Mouse (Mus musculus) embryonic facial prominence, embryonic 11.5 days (tissue): ENCODE data around the gene Map3k14. TPM values are rescaled to one million over a fixed set of nuclear protein-coding genes. Genes with fewer than 3 reads are reported as not detected.

Experiments used
- ATAC-seq: fragments of 200-750 bp; cut with Nextera tagmentation; replicated peaks from 2 replicates; pipeline ENCODE4 v1.8.0; 2017; ENCODE audit warnings: low read depth; ENCODE audit not compliant: insufficient number of reproducible peaks, low FRiP score, low TSS enrichment
- DNase-seq: peaks from one replicate; pipeline ENCODE4 v3.0.0-alpha.2; 2015; ENCODE audit warnings: low spot score
- H3K27ac ChIP-seq: fragments of 300-500 bp; sonication (generic); replicated peaks from 2 replicates; pipeline ENCODE4 v1.5.1; 2014; ENCODE audit warnings: mild to moderate bottlenecking, low read depth, low read length, control low read depth
- H3K27me3 ChIP-seq: fragments of 300-500 bp; sonication (generic); 2 replicates; pipeline ENCODE4 v1.6.1; 2014; ENCODE audit warnings: mild to moderate bottlenecking, low read length, moderate library complexity, mixed read lengths; ENCODE audit not compliant: control insufficient read depth, insufficient read depth
- H3K36me3 ChIP-seq: fragments of 300-500 bp; sonication (generic); replicated peaks from 2 replicates; pipeline ENCODE4 v1.6.1; 2014; ENCODE audit warnings: low read depth, mild to moderate bottlenecking, low read length, moderate library complexity, mixed read lengths; ENCODE audit not compliant: control insufficient read depth, insufficient read depth
- H3K4me1 ChIP-seq: fragments of 300-500 bp; sonication (generic); 2 replicates; pipeline ENCODE4 v1.6.1; 2014; ENCODE audit warnings: low read length, mixed read lengths; ENCODE audit not compliant: control insufficient read depth, insufficient read depth
- H3K4me2 ChIP-seq: fragments of 300-500 bp; sonication (generic); 2 replicates; pipeline ENCODE4 v1.6.1; 2014; ENCODE audit warnings: low read depth, mild to moderate bottlenecking, control low read depth, low read length, moderate library complexity
- H3K4me3 ChIP-seq: fragments of 300-500 bp; sonication (generic); 2 replicates; pipeline ENCODE4 v1.5.1; 2014; ENCODE audit warnings: low read depth, low read length, control low read depth
- H3K9ac ChIP-seq: fragments of 300-500 bp; sonication (generic); replicated peaks from 2 replicates; pipeline ENCODE4 v1.6.1; 2014; ENCODE audit warnings: mild to moderate bottlenecking, control low read depth, low read length
- H3K9me3 ChIP-seq: fragments of 300-500 bp; sonication (generic); replicated peaks from 2 replicates; pipeline ENCODE4 v1.6.1; 2016; ENCODE audit warnings: mild to moderate bottlenecking, low read length, inconsistent platforms, mixed read lengths; ENCODE audit not compliant: control insufficient read depth
- whole genome bisulfite sequencing: fragments of 180-500 bp; shearing (Covaris S2); extraction: QIAGEN DNeasy Blood & Tissue Kit; methylation state at CpG from one replicate; pipeline ENCODE4 v1.1.7; 2014; 5-methylcytosine and 5-hydroxymethylcytosine counted together
- polyA plus RNA-seq: library from polyadenylated mRNA; unstranded; fragments of >200 nt; fragmentation: Nextera tagmentation; extraction: Ambion mirVana; gene quantifications from 2 replicates; pipeline ENCODE4 v1.2.1, GENCODE M21; 2014

Map3k14 gene
- polyA plus RNA-seq, 1 experiment from 2014 or later = 1.9 TPM

DNA sequence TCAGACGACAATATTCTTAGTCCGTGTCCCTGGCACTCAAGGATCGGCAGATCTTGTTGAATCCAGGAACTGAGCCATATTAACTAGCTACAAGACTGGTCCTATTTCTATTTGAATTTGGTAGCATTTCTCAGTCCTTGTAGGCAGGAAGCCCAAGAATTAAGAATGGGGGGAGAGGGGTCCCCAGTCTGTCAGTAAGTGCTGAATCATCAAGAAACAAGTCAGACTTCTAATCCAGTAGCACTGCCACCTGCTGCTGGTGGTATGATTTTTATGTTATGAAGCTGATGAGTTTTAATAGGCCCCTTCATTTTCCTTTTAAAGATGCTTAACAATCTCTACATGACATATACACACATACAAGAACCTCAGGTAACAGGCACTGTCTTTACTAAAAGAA, 16.9 kb downstream of the Map3k14 start:
- ATAC-seq (no peak), DNase-seq (no peak)
- Histone ChIP-seq H3K9ac (no peak overlapping the region), H3K9me3 (no peaks in the 10 kb centered on the region), H3K27ac (no peak overlapping the region), H3K4me1 (no peaks in the 10 kb centered on the region; the same call in 1 of the 2 replicates), H3K27me3 (no peaks in the 10 kb centered on the region), H3K4me3 (no peak overlapping the region), H3K36me3 (no peaks in the 10 kb centered on the region), H3K4me2 (no peak overlapping the region)
- 90% methylated on average over 3 of the region's 3 CpGs for WGBS

GRCm38 (mm10) chr11:103249509-103249908, 17.8 kb downstream of the Map3k14 start:
- Histone ChIP-seq H3K4me1 (no peaks in the 10 kb centered on the region; the same call in 1 of the 2 replicates), H3K36me3 (no peaks in the 10 kb centered on the region), H3K4me2 (no peak overlapping the region), H3K27ac (no peak overlapping the region), H3K9me3 (no peaks in the 10 kb centered on the region), H3K9ac (no peak overlapping the region), H3K4me3 (no peak overlapping the region), H3K27me3 (no peaks in the 10 kb centered on the region)
- WGBS = 60% methylated on average over 6 of the region's 6 CpGs
- DNase-seq = no peak
- ATAC-seq = no peak

DNA sequence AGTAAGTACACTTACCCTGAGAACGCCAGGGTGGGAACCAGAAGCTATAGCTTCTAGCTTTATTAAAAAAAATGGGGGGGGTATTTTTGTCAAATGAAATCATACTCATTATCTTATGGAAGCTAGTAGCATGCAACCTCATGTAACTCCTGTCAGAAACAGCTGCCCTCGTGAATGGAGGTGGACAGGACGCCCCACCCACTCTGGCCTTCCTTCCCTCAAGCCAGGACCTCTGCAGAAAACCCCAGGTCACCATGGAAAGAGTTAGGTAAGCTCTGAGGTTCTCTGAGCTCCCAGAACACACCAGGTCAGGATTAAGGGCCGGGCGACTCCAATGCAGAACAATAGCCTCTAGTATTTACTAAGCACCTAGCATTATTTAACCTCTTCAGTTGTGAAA, 18.4 kb downstream of the Map3k14 start:
- Histone ChIP-seq H3K27me3 (no peaks in the 10 kb centered on the region), H3K9ac (no peak overlapping the region), H3K9me3 (no peaks in the 10 kb centered on the region), H3K27ac (no peak overlapping the region), H3K4me1 (no peaks in the 10 kb centered on the region; the same call in 1 of the 2 replicates), H3K36me3 (no peaks in the 10 kb centered on the region), H3K4me2 (no peak overlapping the region), H3K4me3 (no peak overlapping the region)
- 53% methylated on average over 5 of the region's 5 CpGs for WGBS
- ATAC-seq (no peak), DNase-seq (no peak)

GRCm38 (mm10) chr11:103247504-103248177, 19.6 kb downstream of the Map3k14 start:
- 77% methylated on average over 11 of the region's 11 CpGs for WGBS
- no peak for ATAC-seq
- H3K27ac ChIP-seq = no peak overlapping the region

DNA sequence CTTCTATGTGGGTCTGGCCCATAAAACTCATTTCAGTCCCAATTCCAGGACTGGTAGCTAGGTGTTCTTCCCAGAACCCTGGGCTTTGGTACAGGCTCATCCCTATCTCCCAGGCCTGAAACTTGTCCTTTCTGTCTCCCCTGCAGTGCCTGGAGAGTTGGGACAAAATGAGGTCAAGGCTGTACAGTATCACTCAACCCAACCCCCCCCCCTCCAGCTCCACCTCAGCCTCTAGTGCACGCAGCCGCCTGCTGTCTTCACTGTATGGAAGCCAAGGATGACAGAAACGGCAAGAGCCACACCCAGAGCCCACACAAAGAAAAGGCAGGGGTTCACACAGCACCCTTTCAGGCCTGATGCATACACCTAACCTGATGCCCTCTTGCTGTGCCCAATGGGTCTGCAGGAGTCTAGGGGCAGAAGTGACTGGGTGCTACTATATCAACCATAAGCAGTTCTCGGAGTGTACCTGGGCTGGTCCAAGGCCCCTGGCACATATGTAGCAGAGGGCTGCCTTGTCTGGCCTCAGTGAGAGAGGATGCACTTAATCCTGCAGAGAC, 20.5 kb downstream of the Map3k14 start:
- 76% methylated on average over 4 of the region's 4 CpGs for WGBS
- Histone ChIP-seq H3K27ac (no peak overlapping the region), H3K4me1 (no peaks in the 10 kb centered on the region; the same call in 1 of the 2 replicates), H3K4me2 (no peak overlapping the region), H3K27me3 (no peaks in the 10 kb centered on the region), H3K36me3 (no peaks in the 10 kb centered on the region), H3K4me3 (no peak overlapping the region), H3K9ac (no peak overlapping the region), H3K9me3 (no peaks in the 10 kb centered on the region)
- ATAC-seq (0 out of 2 replicates have a peak, but pooled peaks have one; percentile 41), DNase-seq (no peak)

More at GRCm38 (mm10) chr11:103247504-103248177, 19.6 kb downstream of the Map3k14 start:
- DNase-seq = no peak
- Histone ChIP-seq H3K36me3 (no peaks in the 10 kb centered on the region), H3K4me3 (no peak overlapping the region), H3K9ac (no peak overlapping the region), H3K27me3 (no peaks in the 10 kb centered on the region), H3K4me1 (no peaks in the 10 kb centered on the region; the same call in 1 of the 2 replicates), H3K4me2 (no peak overlapping the region), H3K9me3 (no peaks in the 10 kb centered on the region)

- H3K4me1 ChIP-seq = no peaks in the 10 kb centered on the region; the same call in 1 of the 2 replicates
- no peak overlapping the region for H3K9ac ChIP-seq
- no peak overlapping the region for H3K27ac ChIP-seq
- ATAC-seq (no peak), DNase-seq (no peak)
- no peak overlapping the region for H3K4me2 ChIP-seq
- H3K36me3 ChIP-seq = no peaks in the 10 kb centered on the region
- no peaks in the 10 kb centered on the region for H3K27me3 ChIP-seq
- H3K4me3 ChIP-seq = no peak overlapping the region
- WGBS = 83% methylated on average over 10 of the region's 10 CpGs
- no peaks in the 10 kb centered on the region for H3K9me3 ChIP-seq
Observed at GRCm38 (mm10) chr11:103246081-103246730, 21.1 kb downstream of the Map3k14 start.

GRCm38 (mm10) chr11:103244856-103245255, 22.4 kb downstream of the Map3k14 start:
- Histone ChIP-seq H3K27me3 (no peaks in the 10 kb centered on the region), H3K9me3 (no peaks in the 10 kb centered on the region), H3K4me3 (no peak overlapping the region), H3K9ac (no peak overlapping the region), H3K27ac (no peak overlapping the region), H3K36me3 (no peaks in the 10 kb centered on the region), H3K4me2 (no peak overlapping the region), H3K4me1 (no peaks in the 10 kb centered on the region; the same call in 1 of the 2 replicates)
- no peak for ATAC-seq
- no peak for DNase-seq
- 96% methylated on average over 4 of the region's 4 CpGs for WGBS

- no peaks in the 10 kb centered on the region; the same call in 1 of the 2 replicates for H3K36me3 ChIP-seq
- WGBS = 53% methylated on average over 7 of the region's 7 CpGs
- H3K9me3 ChIP-seq = no peaks in the 10 kb centered on the region
- H3K27me3 ChIP-seq = no peaks in the 10 kb centered on the region
- H3K4me3 ChIP-seq = no peak overlapping the region
- no peak for DNase-seq
- no peak overlapping the region for H3K27ac ChIP-seq
- no peak overlapping the region for H3K4me2 ChIP-seq
- no peaks in the 10 kb centered on the region for H3K4me1 ChIP-seq
- no peak overlapping the region for H3K9ac ChIP-seq
- ATAC-seq = no peak
Observed at GRCm38 (mm10) chr11:103240740-103241139, 26.5 kb downstream of the Map3k14 start.
